In the genomic region with DNA sequence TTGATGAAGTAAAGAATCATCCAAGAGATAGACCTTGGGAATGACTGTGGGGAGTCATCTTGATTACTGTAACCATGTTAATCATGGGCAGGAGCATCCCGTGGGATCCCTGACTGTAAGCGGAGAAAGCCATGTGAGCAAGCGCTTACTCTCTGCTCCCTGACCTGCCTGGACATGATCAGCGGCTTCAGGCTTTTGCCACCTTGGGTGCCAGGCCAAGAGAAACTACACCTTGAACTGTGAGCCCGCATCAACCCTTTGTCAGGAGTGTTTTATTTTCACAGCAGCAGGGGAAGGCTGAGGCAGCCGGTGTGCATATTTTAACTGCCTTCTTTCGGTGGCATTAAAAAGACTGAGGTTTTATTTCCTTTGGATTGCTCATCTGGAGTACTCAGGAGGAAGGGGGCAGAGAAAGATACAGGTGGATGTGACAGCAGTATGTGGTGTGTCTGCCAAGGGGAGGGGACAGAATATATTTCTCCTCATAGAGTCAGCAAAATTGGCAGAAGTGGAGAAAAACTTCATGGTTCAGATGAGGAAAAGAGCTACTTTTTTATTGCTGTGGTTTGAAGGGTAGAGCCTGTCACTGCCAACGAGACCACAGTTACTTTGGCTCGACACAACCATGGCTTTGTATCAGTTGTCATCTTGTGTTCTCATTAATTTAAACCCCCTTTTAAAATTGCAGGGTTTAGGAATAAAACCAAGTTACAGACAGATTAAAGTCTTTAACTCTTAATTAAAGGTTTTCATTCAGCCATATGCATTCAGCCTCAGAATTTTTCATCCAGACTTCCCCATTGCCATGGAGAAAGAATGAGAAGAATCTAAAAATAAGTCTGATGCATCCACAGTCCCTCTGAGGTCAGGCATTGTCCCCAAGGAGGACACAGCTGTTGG, we compare ENCODE assay signal across 13 mouse cellular contexts.
A peak's percentile ranks its signal among the peaks of the same experiment; 100 is the strongest.
DNase-seq lines count a peak whose midpoint lies in the region; ATAC-seq and TF ChIP-seq lines count a peak whose summit lies in the region.
"Had no signal": no experiment of that assay in that cellular context is flagged by ENCODE, and none has a peak within 500 bp of the region (broad histone marks: within the 10 kb centered on the region; RNA-seq: fewer than 3 reads in every experiment).

No protein-coding gene starts in this region.

- no peak for TF ChIP-seq POLR2A in brain, embryonic 14.5 days (IDR thresholded peaks at IDR 0.05; ENCODE audit: borderline replicate concordance, extremely low read depth, insufficient read depth, insufficient read length, poor library complexity, severe bottlenecking)

- no peak overlapping the region for H3K9ac ChIP-seq in forebrain, embryonic 11.5 days (ENCODE audit: low read length)
- no peak overlapping the region for H3K9ac ChIP-seq in hindbrain, embryonic 14.5 days
- H3K9ac ChIP-seq in midbrain, embryonic 11.5 days (ENCODE audit: low read length): no peak overlapping the region
- H3K9ac ChIP-seq: liver, embryonic 12.5 days had no signal

- peak overlapping the region; percentile 56 for H3K27ac ChIP-seq in forebrain, embryonic 10.5 days
- no peak overlapping the region for H3K27ac ChIP-seq in forebrain, embryonic 11.5 days (ENCODE audit: low read depth, low read length)
- H3K27ac ChIP-seq in hindbrain, embryonic 14.5 days: 0 out of 2 replicates have a peak overlapping the region, but pooled peaks have one; percentile 2
- no peak overlapping the region for H3K27ac ChIP-seq in midbrain, embryonic 11.5 days (ENCODE audit: low read depth, low read length)
- H3K27ac ChIP-seq: left cerebral cortex, adult 2 months; liver, embryonic 12.5 days; macrophage had no signal

- no peak overlapping the region for H3K4me2 ChIP-seq in forebrain, embryonic 11.5 days (ENCODE audit: low read depth, low read length, severe bottlenecking)
- H3K4me2 ChIP-seq in hindbrain, embryonic 14.5 days (replicated peaks): no peak overlapping the region
- no peak overlapping the region for H3K4me2 ChIP-seq in midbrain, embryonic 11.5 days
- H3K4me2 ChIP-seq: liver, embryonic 12.5 days had no signal

- WGBS in forebrain, embryonic 10.5 days: 70% methylated on average over 9 of the region's 9 CpGs
- WGBS in forebrain, embryonic 11.5 days: 53% methylated on average over 9 of the region's 9 CpGs
- 39% methylated on average over 9 of the region's 9 CpGs for WGBS in hindbrain, embryonic 14.5 days
- WGBS in midbrain, embryonic 11.5 days: 52% methylated on average over 9 of the region's 9 CpGs

- no peak for TF ChIP-seq CTCF in brain, embryonic 14.5 days (IDR thresholded peaks at IDR 0.05; ENCODE audit: borderline replicate concordance, extremely low read depth, insufficient read depth, insufficient read length)

- DNase-seq in forebrain, embryonic 10.5 days (ENCODE audit: extremely low spot score, low spot score): no peak
- DNase-seq in forebrain, embryonic 11.5 days (ENCODE audit: low spot score): no peak
- peak; percentile 84 for DNase-seq in brain, embryonic 14.5 days (ENCODE audit: low read depth)
- DNase-seq in hindbrain, embryonic 14.5 days (ENCODE audit: low spot score): peak; percentile 35
- DNase-seq in midbrain, embryonic 11.5 days (ENCODE audit: low spot score, missing footprints): peak; percentile 85
- DNase-seq in spleen, adult 12 weeks (ENCODE audit: low spot score): no peak
- DNase-seq in ovary, postnatal 10 days (ENCODE audit: low spot score): no peak
- DNase-seq: thymus, postnatal 14 days had no signal

- peaks cover 20% of the 10 kb centered on the region for H3K4me1 ChIP-seq in forebrain, embryonic 10.5 days
- H3K4me1 ChIP-seq in forebrain, embryonic 11.5 days (replicated peaks; ENCODE audit: control insufficient read depth, insufficient read depth, low read length): no peaks in the 10 kb centered on the region
- H3K4me1 ChIP-seq in hindbrain, embryonic 14.5 days (replicated peaks; ENCODE audit: control insufficient read depth, insufficient read depth, low read length): no peaks in the 10 kb centered on the region; the same call in 1 of the 2 replicates
- H3K4me1 ChIP-seq in midbrain, embryonic 11.5 days (ENCODE audit: control insufficient read depth, insufficient read depth, low read length): peaks cover 5% of the 10 kb centered on the region; the same call in 1 of the 2 replicates
- H3K4me1 ChIP-seq: liver, embryonic 12.5 days had no signal

- no peak overlapping the region for H3K4me3 ChIP-seq in forebrain, embryonic 10.5 days
- H3K4me3 ChIP-seq in forebrain, embryonic 11.5 days (ENCODE audit: low read depth, low read length): no peak overlapping the region
- H3K4me3 ChIP-seq in hindbrain, embryonic 14.5 days (replicated peaks; ENCODE audit: low read length): no peak overlapping the region
- H3K4me3 ChIP-seq in midbrain, embryonic 11.5 days (ENCODE audit: low read depth, low read length): no peak overlapping the region
- H3K4me3 ChIP-seq: left cerebral cortex, adult 2 months; liver, embryonic 12.5 days had no signal

- no peak for ATAC-seq in forebrain, embryonic 11.5 days (replicated peaks; ENCODE audit: low FRiP score)
- ATAC-seq in hindbrain, embryonic 14.5 days (ENCODE audit: low FRiP score): peak; percentile 65; the same call in 1 of the 2 replicates
- peak; percentile 40; the same call in 1 of the 2 replicates for ATAC-seq in midbrain, embryonic 11.5 days (ENCODE audit: low FRiP score)
- no peak; the same call in 1 of the 2 replicates for ATAC-seq in frontal cortex, adult (ENCODE audit: low TSS enrichment)
- ATAC-seq: liver, embryonic 12.5 days had no signal

- H3K36me3 ChIP-seq in forebrain, embryonic 10.5 days (replicated peaks): no peaks in the 10 kb centered on the region
- no peaks in the 10 kb centered on the region for H3K36me3 ChIP-seq in forebrain, embryonic 11.5 days (ENCODE audit: control insufficient read depth, insufficient read depth, low read length)
- no peaks in the 10 kb centered on the region for H3K36me3 ChIP-seq in hindbrain, embryonic 14.5 days (replicated peaks; ENCODE audit: control insufficient read depth, insufficient read depth)
- no peaks in the 10 kb centered on the region for H3K36me3 ChIP-seq in midbrain, embryonic 11.5 days (ENCODE audit: control insufficient read depth, insufficient read depth, low read length)
- H3K36me3 ChIP-seq: G1E; liver, embryonic 12.5 days had no signal

- H3K27me3 ChIP-seq in forebrain, embryonic 10.5 days (ENCODE audit: poor library complexity, severe bottlenecking): no peaks in the 10 kb centered on the region
- no peaks in the 10 kb centered on the region for H3K27me3 ChIP-seq in forebrain, embryonic 11.5 days (ENCODE audit: control insufficient read depth, insufficient read depth, low read length)
- H3K27me3 ChIP-seq in hindbrain, embryonic 14.5 days (ENCODE audit: control insufficient read depth, insufficient read depth, low read length): no peaks in the 10 kb centered on the region
- no peaks in the 10 kb centered on the region for H3K27me3 ChIP-seq in midbrain, embryonic 11.5 days (ENCODE audit: control insufficient read depth, insufficient read depth, low read length)
- H3K27me3 ChIP-seq: liver, embryonic 12.5 days had no signal

- H3K9me3 ChIP-seq in forebrain, embryonic 10.5 days: peaks cover 6% of the 10 kb centered on the region
- H3K9me3 ChIP-seq in forebrain, embryonic 11.5 days (ENCODE audit: control insufficient read depth, low read length): no peaks in the 10 kb centered on the region
- H3K9me3 ChIP-seq in hindbrain, embryonic 14.5 days (ENCODE audit: control insufficient read depth, low read length): peaks cover 9% of the 10 kb centered on the region
- H3K9me3 ChIP-seq in midbrain, embryonic 11.5 days (ENCODE audit: control insufficient read depth, low read length): no peaks in the 10 kb centered on the region
- H3K9me3 ChIP-seq: G1E; liver, embryonic 12.5 days had no signal

Comparison
In these comparisons a context has a peak if more than half of its experiments do, and no peak if none do; other contexts are left out.
1. H3K27ac ChIP-seq: peak in forebrain, embryonic 10.5 days (single experiment) and hindbrain, embryonic 14.5 days (single experiment); none in forebrain, embryonic 11.5 days (single experiment) and midbrain, embryonic 11.5 days (single experiment).
2. DNase-seq: peak in brain, embryonic 14.5 days (single experiment), hindbrain, embryonic 14.5 days (single experiment) and midbrain, embryonic 11.5 days (single experiment); none in forebrain, embryonic 10.5 days (single experiment), forebrain, embryonic 11.5 days (single experiment), spleen, adult 12 weeks (single experiment) and ovary, postnatal 10 days (single experiment).
3. ATAC-seq: peak in hindbrain, embryonic 14.5 days (single experiment) and midbrain, embryonic 11.5 days (single experiment); none in forebrain, embryonic 11.5 days (single experiment) and frontal cortex, adult (single experiment).